Mouse (Mus musculus): ENCODE measurements around the gene Bcl9. TPM values are rescaled to one million over a fixed set of nuclear protein-coding genes. Genes with fewer than 3 reads are reported as not detected.
A peak's percentile ranks its signal among the peaks of the same experiment; 100 is the strongest.

The Bcl9 gene
- polyA plus RNA-seq (2015; fragmentation: Nextera tagmentation; extraction: Ambion mirVana): 3.5 and 5.0 TPM in 2 replicates

DNA sequence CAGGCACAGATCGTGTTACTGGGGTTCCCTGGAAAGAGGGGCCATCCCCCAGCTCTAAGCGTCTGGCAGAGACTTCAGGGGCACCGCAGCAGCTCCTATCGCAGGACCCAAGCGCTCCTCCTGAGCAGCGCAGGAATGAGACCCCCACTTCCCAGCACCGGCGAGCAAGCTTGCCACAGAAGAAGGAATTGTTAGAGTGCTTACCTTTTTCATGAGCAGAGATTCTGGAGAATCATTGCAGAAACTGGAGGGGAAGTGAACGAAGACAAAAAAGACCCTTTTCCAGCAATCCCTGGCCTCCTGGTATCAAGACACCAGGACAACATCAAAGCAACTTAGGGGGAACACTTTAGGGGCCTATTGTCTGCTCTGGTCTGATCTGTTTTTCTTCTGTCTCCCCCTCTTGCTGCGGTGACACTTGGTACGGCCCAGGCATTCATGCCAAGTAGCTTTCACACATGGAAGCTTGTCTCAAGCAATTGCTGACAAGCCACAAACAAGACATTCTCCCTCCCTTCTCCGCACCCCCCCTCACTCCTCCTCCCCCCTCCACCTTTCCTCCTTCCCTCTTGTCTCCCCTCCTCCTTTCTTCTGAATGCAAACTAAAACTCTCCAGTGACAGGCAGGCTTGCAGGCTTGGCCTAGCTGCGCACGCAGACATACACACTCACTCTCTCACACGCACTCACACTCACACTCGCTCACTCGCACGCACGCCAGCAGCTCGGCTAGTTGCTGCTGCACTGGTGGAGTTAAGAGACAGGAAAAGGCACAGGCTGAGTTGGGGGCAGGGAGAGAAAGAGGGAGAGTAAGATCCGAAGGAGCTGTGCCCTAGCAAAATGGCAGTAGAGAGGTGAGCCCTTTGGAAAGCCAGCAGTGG lies at the start of gene Bcl9:
Bcl9 (minus strand) TSS at position 365 of the 880 bp plus-strand sequence.
- Histone ChIP-seq H3K4me1 (replicated peaks) (peaks cover 9% of the 10 kb centered on the region), H3K27me3 (peaks cover 5% of the 10 kb centered on the region; the same call in 1 of the 2 replicates), H3K4me3 (replicated peaks) (peak within 1 kb of the TSS; percentile 51), H3K9ac (peak within 1 kb of the TSS; percentile 19), H3K4me2 (peak within 1 kb of the TSS; percentile 59), H3K36me3 (replicated peaks) (no peaks in the 10 kb centered on the region), H3K9me3 (replicated peaks) (no peaks in the 10 kb centered on the region), H3K27ac (replicated peaks) (no peak within 1 kb of the TSS; the same call in 1 of the 2 replicates)
- ATAC-seq (ENCODE audit: insufficient read depth): peak; percentile 43
- WGBS (ENCODE audit: insufficient replicate concordance): 2% methylated on average over 21 of the region's 21 CpGs

DNA sequence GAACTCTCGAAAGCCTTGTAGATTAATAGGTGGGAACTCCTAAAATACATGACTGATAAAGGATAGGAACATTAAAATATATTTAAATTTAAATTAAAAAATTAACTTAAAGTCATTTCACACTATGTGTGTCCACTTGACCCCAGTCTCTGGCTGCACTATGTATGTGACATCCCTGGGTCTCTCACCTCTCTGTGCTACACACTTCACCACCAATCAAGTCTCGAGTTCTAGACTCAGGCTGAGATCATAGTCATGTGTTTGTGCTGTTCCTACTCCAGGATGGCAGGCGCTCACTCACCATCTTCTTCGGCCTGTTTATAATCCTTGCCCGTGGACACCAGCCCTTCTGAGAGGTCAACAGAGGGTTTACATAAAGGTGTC lies 41.5 kb upstream of the Bcl9 start:
- ATAC-seq (ENCODE audit: insufficient read depth): no peak
- Histone ChIP-seq H3K36me3 (replicated peaks) (no peaks in the 10 kb centered on the region), H3K4me1 (replicated peaks) (no peaks in the 10 kb centered on the region), H3K4me3 (replicated peaks) (no peak overlapping the region), H3K27ac (replicated peaks) (no peak overlapping the region), H3K4me2 (no peak overlapping the region), H3K27me3 (no peaks in the 10 kb centered on the region), H3K9me3 (replicated peaks) (no peaks in the 10 kb centered on the region), H3K9ac (no peak overlapping the region)
- 53% methylated on average over 5 of the region's 5 CpGs for WGBS (ENCODE audit: insufficient replicate concordance)

DNA sequence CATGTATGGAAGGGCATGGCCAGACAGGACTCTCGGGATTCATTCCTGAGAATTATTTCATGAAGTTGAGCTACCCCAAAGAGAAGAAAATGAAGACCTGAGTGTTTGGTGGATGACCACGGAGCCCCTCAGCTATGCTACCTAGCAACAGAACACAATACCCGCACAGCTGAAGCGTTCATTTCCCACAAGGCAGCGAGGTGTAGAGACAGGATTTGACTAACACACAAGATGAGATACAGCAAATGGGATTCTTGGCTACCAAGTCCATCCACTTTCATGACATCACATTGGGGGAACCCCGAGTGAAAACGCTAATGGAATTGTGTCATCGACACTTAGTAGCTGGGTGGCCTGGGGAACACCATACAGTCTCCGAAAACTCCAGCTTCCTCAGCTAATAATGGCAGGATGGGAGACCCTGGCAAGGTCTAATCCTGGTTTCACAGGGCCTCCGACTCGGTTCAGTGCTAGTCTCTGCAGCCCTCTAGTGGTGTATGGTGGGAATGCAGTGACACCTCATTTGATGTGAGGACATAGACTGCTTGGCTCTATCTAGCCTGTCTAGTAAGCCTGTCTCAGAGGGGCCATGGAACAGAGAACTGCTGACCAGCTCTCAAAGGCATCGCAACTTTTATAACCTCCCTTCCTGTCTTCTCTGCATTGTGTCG lies 40.9 kb upstream of the Bcl9 start:
- no peak for ATAC-seq (ENCODE audit: insufficient read depth)
- WGBS (ENCODE audit: insufficient replicate concordance): 22% methylated on average over 13 of the region's 13 CpGs
- Histone ChIP-seq H3K27ac (replicated peaks) (no peak overlapping the region), H3K4me2 (no peak overlapping the region), H3K36me3 (replicated peaks) (no peaks in the 10 kb centered on the region), H3K9me3 (replicated peaks) (no peaks in the 10 kb centered on the region), H3K9ac (no peak overlapping the region), H3K27me3 (no peaks in the 10 kb centered on the region), H3K4me3 (replicated peaks) (no peak overlapping the region), H3K4me1 (replicated peaks) (no peaks in the 10 kb centered on the region)

DNA sequence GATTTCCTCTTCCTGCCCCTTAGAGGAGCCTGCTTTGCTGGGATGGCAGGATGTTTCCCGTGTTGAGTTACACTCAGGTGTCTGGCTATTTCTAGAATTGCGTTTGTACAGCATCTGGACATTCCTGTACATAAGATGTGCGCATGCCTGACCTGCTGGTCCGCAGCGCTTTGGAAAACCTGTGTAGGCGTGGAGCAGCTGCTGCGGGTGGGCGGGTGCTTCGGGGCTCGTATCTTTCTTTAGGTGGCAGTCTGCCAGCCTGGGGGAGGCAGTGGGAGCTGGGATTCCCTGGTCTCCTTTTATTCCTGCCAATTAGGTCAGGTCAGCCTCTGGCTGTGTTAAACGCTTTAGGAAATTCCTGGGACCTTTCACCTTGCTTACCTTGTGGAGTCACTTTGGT lies 39.6 kb upstream of the Bcl9 start:
- H3K36me3 ChIP-seq (replicated peaks): no peaks in the 10 kb centered on the region
- H3K9ac ChIP-seq: no peak overlapping the region
- no peak overlapping the region for H3K4me3 ChIP-seq (replicated peaks)
- 0 out of 2 replicates have a peak, but pooled peaks have one; percentile 44 for ATAC-seq (ENCODE audit: insufficient read depth)
- no peaks in the 10 kb centered on the region for H3K27me3 ChIP-seq
- WGBS (ENCODE audit: insufficient replicate concordance): 45% methylated on average over 11 of the region's 11 CpGs
- no peaks in the 10 kb centered on the region for H3K9me3 ChIP-seq (replicated peaks)
- H3K4me1 ChIP-seq (replicated peaks): no peaks in the 10 kb centered on the region
- H3K4me2 ChIP-seq: no peak overlapping the region
- H3K27ac ChIP-seq (replicated peaks): no peak overlapping the region

DNA sequence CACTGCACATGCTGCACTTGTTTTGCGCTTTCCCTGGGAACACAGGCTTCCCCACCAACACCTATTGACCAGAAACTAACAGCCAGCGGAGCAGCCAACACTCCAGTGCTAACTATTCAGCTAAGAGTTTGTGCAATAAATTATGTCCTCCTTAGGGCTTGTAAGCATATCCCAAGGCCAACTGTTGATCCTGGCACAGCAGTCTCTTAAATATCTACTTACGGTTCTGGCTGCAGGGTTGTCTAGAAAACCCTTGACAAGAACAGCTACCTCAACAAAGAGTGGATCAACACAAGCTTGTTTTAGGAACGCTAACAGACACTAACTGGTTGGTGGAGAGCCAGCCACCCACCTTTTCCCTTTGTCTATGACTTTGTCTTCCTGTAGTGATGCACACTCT lies 38.6 kb upstream of the Bcl9 start:
- no peaks in the 10 kb centered on the region for H3K9me3 ChIP-seq (replicated peaks)
- H3K4me2 ChIP-seq: no peak overlapping the region
- H3K36me3 ChIP-seq (replicated peaks): no peaks in the 10 kb centered on the region
- no peak overlapping the region for H3K4me3 ChIP-seq (replicated peaks)
- H3K27me3 ChIP-seq: no peaks in the 10 kb centered on the region
- no peak overlapping the region for H3K27ac ChIP-seq (replicated peaks)
- H3K4me1 ChIP-seq (replicated peaks): no peaks in the 10 kb centered on the region
- WGBS (ENCODE audit: insufficient replicate concordance): 66% methylated on average over 4 of the region's 4 CpGs
- H3K9ac ChIP-seq: no peak overlapping the region
- no peak for ATAC-seq (ENCODE audit: insufficient read depth)

DNA sequence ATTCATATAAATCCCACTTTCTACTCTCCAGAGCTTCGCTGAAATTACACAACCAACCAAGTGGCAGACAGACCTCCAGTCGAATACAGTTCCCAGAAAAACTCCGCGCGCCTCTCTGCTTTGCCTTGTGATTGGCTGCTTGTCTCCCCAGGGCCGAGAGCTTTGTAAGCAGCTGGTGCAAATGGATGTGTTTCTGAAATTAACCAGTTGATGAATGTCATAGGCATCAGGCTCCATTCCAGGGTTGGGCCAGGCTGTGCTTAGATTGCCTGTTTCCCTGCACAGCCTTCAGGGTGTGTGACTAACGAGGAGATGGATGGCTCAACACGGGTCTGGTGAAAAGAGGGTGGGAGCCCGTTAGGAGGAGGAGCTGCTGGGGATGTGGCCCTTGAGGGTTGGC lies 36.9 kb upstream of the Bcl9 start:
- no peak overlapping the region for H3K9ac ChIP-seq
- H3K4me3 ChIP-seq (replicated peaks): no peak overlapping the region
- no peaks in the 10 kb centered on the region for H3K9me3 ChIP-seq (replicated peaks)
- H3K27me3 ChIP-seq: no peaks in the 10 kb centered on the region
- 52% methylated on average over 9 of the region's 9 CpGs for WGBS (ENCODE audit: insufficient replicate concordance)
- H3K4me1 ChIP-seq (replicated peaks): no peaks in the 10 kb centered on the region
- no peak overlapping the region for H3K4me2 ChIP-seq
- ATAC-seq (ENCODE audit: insufficient read depth): no peak
- no peak overlapping the region for H3K27ac ChIP-seq (replicated peaks)
- no peaks in the 10 kb centered on the region for H3K36me3 ChIP-seq (replicated peaks)

DNA sequence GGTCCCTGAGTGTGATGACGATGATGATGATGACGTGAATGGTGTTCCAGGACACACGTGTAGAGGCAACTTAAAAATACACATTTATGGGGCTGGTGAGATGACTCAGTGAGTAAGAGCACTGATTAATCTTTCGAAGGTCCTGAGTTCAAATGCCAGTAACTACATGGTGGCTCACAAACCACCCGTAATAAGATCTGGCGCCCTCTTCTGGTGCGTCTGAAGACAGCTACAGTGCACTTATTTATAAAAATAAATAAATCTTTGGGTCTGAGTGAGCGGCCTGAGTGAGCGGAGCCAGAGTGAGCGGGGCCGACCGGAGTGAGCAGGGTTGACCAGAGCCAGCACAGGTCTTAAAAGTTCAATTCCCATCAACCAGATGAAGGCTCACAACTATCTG lies 34.5 kb upstream of the Bcl9 start:
- H3K4me2 ChIP-seq: no peak overlapping the region
- H3K9me3 ChIP-seq (replicated peaks): no peaks in the 10 kb centered on the region
- no peak overlapping the region for H3K4me3 ChIP-seq (replicated peaks)
- H3K4me1 ChIP-seq (replicated peaks): no peaks in the 10 kb centered on the region
- H3K27me3 ChIP-seq: no peaks in the 10 kb centered on the region
- H3K9ac ChIP-seq: no peak overlapping the region
- H3K36me3 ChIP-seq (replicated peaks): no peaks in the 10 kb centered on the region
- H3K27ac ChIP-seq (replicated peaks): no peak overlapping the region
- WGBS (ENCODE audit: insufficient replicate concordance): 73% methylated on average over 12 of the region's 12 CpGs
- no peak for ATAC-seq (ENCODE audit: insufficient read depth)

DNA sequence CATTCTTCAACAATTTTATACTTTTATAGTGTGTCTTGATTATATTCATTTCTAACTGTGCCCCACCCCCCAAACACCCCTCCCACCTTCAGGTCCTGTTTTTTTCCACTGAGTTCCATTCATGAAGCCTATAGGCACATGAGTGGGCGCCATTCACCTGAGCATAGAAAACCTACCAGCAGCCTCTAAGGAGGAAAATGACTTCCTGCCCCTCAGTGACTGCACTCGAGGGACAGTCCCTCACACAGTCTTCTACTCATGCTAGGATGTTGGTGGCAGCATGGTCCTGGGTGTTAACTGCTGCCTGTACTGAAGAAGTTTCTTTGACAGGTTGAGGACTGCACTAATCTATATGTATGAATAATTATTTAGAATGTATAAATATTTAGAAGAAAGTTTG lies 30.1 kb upstream of the Bcl9 start:
- no peak overlapping the region for H3K4me2 ChIP-seq
- H3K9me3 ChIP-seq (replicated peaks): no peaks in the 10 kb centered on the region
- H3K36me3 ChIP-seq (replicated peaks): no peaks in the 10 kb centered on the region
- no peak overlapping the region for H3K27ac ChIP-seq (replicated peaks)
- WGBS (ENCODE audit: insufficient replicate concordance): 61% methylated on average over 2 of the region's 2 CpGs
- H3K27me3 ChIP-seq: no peaks in the 10 kb centered on the region
- ATAC-seq (ENCODE audit: insufficient read depth): no peak
- no peak overlapping the region for H3K9ac ChIP-seq
- H3K4me3 ChIP-seq (replicated peaks): no peak overlapping the region
- no peaks in the 10 kb centered on the region for H3K4me1 ChIP-seq (replicated peaks)

DNA sequence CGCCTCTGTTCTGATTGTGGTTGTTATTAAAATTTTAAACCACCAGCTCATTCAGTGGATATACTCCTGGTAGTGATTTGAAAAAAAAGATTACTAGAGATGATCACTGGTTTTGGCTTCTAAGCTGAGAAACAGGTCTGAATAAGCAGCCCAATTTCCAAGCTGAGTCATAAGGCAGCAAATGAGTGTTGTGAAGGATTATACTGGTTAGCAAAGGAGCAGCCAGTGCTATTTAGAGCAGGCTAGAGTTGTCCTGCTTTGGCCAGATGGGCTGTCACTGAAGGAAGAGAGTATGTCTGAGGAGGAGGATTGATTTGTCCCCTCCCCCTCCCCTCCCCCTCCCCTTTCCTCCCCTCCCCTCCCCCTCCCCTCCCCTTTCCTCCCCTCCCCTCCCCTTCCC lies 29.6 kb upstream of the Bcl9 start:
- H3K27me3 ChIP-seq: no peaks in the 10 kb centered on the region
- no peak overlapping the region for H3K27ac ChIP-seq (replicated peaks)
- ATAC-seq (ENCODE audit: insufficient read depth): no peak
- no peak overlapping the region for H3K4me3 ChIP-seq (replicated peaks)
- H3K4me2 ChIP-seq: no peak overlapping the region
- H3K9ac ChIP-seq: no peak overlapping the region
- H3K4me1 ChIP-seq (replicated peaks): no peaks in the 10 kb centered on the region
- 91% methylated on average over 1 of the region's 1 CpGs for WGBS (ENCODE audit: insufficient replicate concordance)
- H3K9me3 ChIP-seq (replicated peaks): no peaks in the 10 kb centered on the region
- no peaks in the 10 kb centered on the region for H3K36me3 ChIP-seq (replicated peaks)

DNA sequence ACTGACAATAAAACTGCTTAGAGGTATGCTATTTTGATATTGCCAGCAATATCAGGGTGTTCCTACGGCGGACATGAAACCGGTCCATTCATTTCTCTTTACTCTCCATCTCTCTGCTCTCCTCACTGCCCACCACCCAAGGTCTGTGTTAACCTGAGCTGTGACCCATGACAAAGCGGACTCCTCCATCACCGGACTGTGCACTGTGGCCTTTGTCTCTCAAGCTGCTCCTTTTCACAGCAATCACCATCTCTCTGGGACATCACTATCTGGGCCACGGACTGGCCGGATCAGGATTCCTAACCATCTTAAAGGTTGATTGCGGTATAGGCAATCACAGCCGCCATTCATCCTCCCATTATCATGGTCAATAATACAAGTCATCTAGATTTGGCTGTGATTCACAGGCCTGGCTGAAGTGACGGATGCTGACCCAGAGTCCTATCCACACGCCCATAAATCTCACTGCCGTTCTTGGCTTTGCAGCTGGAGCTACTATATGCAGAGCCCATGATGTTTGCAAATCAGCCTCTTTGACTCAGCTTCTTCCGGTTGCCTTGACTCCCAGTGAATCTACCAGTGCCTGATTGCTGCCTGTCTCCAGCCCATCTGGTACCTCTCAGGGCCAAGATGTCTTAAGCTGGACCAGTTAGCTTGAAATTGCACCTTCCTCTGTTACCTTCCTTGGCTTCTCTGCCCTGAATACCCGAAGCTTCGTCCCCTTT lies 28.1 kb upstream of the Bcl9 start:
- 75% methylated on average over 15 of the region's 15 CpGs for WGBS (ENCODE audit: insufficient replicate concordance)
- no peak for ATAC-seq (ENCODE audit: insufficient read depth)

DNA sequence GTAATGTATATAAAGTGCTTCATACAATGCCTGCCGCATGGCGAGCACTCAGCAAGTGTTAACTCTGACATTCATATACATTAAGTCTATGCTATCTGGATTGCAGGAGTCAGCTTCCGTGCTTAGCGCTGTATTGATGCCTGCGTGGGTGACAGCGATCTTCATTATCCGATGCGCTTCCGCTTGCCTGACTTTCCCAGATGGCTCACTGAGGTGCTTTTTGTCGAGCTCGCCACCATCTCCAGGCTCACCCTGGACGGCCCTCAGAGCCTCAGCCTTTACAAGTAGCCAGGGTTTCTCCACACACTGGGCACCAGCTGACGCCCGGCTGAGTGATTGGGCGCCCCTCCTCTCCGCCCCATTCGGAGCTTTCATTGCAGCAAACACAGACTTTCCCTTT lies 26.3 kb upstream of the Bcl9 start:
- 61% methylated on average over 17 of the region's 17 CpGs for WGBS (ENCODE audit: insufficient replicate concordance)
- Histone ChIP-seq H3K9me3 (replicated peaks) (no peaks in the 10 kb centered on the region), H3K4me3 (replicated peaks) (no peak overlapping the region), H3K4me1 (replicated peaks) (no peaks in the 10 kb centered on the region), H3K9ac (no peak overlapping the region), H3K27ac (replicated peaks) (no peak overlapping the region), H3K27me3 (no peaks in the 10 kb centered on the region), H3K36me3 (replicated peaks) (no peaks in the 10 kb centered on the region), H3K4me2 (no peak overlapping the region)
- no peak for ATAC-seq (ENCODE audit: insufficient read depth)

More for the DNA sequence above, 28.1 kb upstream of the Bcl9 start:
- Histone ChIP-seq H3K4me3 (replicated peaks) (no peak overlapping the region), H3K36me3 (replicated peaks) (no peaks in the 10 kb centered on the region), H3K27ac (replicated peaks) (no peak overlapping the region), H3K27me3 (no peaks in the 10 kb centered on the region), H3K9me3 (replicated peaks) (no peaks in the 10 kb centered on the region), H3K4me1 (replicated peaks) (no peaks in the 10 kb centered on the region), H3K9ac (no peak overlapping the region), H3K4me2 (no peak overlapping the region)
